Mouse (Mus musculus) midbrain, embryonic 14.5 days (tissue): ENCODE data around the gene Myo1d. TPM values are rescaled to one million over a fixed set of nuclear protein-coding genes. Genes with fewer than 3 reads are reported as not detected.

Source experiments
- ATAC-seq: fragments of 200-750 bp; cut with Nextera tagmentation; 2 replicates; pipeline ENCODE4 v1.8.0; 2017; ENCODE audit warnings: moderate number of reproducible peaks, moderate library complexity; ENCODE audit not compliant: low FRiP score, low TSS enrichment
- DNase-seq: peaks from one replicate; pipeline ENCODE4 v3.0.0-alpha.2; 2015
- H3K27ac ChIP-seq: fragments of 300-500 bp; sonication (generic); replicated peaks from 2 replicates; pipeline ENCODE4 v1.5.1; 2014; ENCODE audit warnings: mild to moderate bottlenecking, low read depth, low read length, moderate library complexity
- H3K27me3 ChIP-seq: fragments of 300-500 bp; sonication (generic); 2 replicates; pipeline ENCODE4 v1.6.1; 2014; ENCODE audit warnings: low read length, control low read depth, mixed read lengths; ENCODE audit not compliant: control insufficient read depth, insufficient read depth
- H3K36me3 ChIP-seq: fragments of 300-500 bp; sonication (generic); 2 replicates; pipeline ENCODE4 v1.6.1; 2014; ENCODE audit warnings: low read length, control low read depth; ENCODE audit not compliant: control insufficient read depth, insufficient read depth
- H3K4me1 ChIP-seq: fragments of 300-500 bp; sonication (generic); 2 replicates; pipeline ENCODE4 v1.6.1; 2014; ENCODE audit warnings: mild to moderate bottlenecking, antibody characterized with exemption, low read length, control low read depth; ENCODE audit not compliant: control insufficient read depth, insufficient read depth
- H3K4me2 ChIP-seq: fragments of 300-500 bp; sonication (generic); 2 replicates; pipeline ENCODE4 v1.6.1; 2014; ENCODE audit warnings: mild to moderate bottlenecking, low read length, moderate library complexity
- H3K4me3 ChIP-seq: fragments of 300-500 bp; sonication (generic); replicated peaks from 2 replicates; pipeline ENCODE4 v1.5.1; 2014; ENCODE audit warnings: low read depth, low read length
- H3K9ac ChIP-seq: fragments of 300-500 bp; sonication (generic); replicated peaks from 2 replicates; pipeline ENCODE4 v1.6.1; 2014; ENCODE audit warnings: mild to moderate bottlenecking, low read length, moderate library complexity
- H3K9me3 ChIP-seq: fragments of 300-500 bp; sonication (generic); 2 replicates; pipeline ENCODE4 v1.6.1; 2016; ENCODE audit warnings: low read length, control low read depth, mixed read lengths; ENCODE audit not compliant: control insufficient read depth
- WGBS: fragments of 180-500 bp; shearing (Covaris S2); extraction: QIAGEN DNeasy Blood & Tissue Kit; methylation state at CpG from one replicate; pipeline ENCODE4 v1.1.7; 2014; 5-methylcytosine and 5-hydroxymethylcytosine counted together
- polyA plus RNA-seq: library from polyadenylated mRNA; unstranded; fragments of >200 nt; fragmentation: Nextera tagmentation; extraction: Ambion mirVana; gene quantifications from 2 replicates; pipeline ENCODE4 v1.2.1, GENCODE M21; 2014

The Myo1d gene
- polyA plus RNA-seq, 1 experiment from 2014 or later = 2.6 TPM

DNA sequence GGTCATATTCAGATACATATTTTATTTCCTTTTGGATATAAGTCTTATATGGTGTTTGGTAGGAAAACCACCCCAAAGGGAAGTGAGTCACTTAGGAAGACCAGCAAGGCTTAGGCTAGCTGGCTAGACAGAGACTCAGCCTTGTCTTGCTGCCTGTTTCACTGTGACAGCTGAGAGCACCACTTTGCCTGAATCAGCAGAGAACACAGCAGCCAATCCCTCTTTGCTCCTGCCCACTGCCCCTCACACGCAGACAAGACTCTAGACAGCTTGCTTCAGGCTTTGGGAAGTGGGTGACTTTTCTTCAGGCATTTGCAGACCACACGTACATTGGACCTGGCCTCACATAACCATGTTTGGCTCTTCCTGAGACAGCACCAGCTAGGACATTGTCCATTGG is 258.7 kb downstream of the Myo1d start:
- Histone ChIP-seq H3K4me2 (no peak overlapping the region), H3K4me3 (no peak overlapping the region), H3K27ac (no peak overlapping the region), H3K9ac (no peak overlapping the region), H3K4me1 (peaks cover 30% of the 10 kb centered on the region), H3K27me3 (no peaks in the 10 kb centered on the region), H3K9me3 (no peaks in the 10 kb centered on the region), H3K36me3 (no peaks in the 10 kb centered on the region)
- no peak for DNase-seq
- ATAC-seq = no peak
- 70% methylated on average over 2 of the region's 2 CpGs for WGBS

- H3K27me3 ChIP-seq = no peaks in the 10 kb centered on the region
- ATAC-seq = peak; percentile 93
- peaks cover 50% of the 10 kb centered on the region for H3K4me1 ChIP-seq
- no peak overlapping the region for H3K4me3 ChIP-seq
- WGBS = 5% methylated on average over 9 of the region's 9 CpGs
- no peak overlapping the region; the same call in 1 of the 2 replicates for H3K9ac ChIP-seq
- H3K4me2 ChIP-seq = peak overlapping the region; percentile 28
- H3K27ac ChIP-seq = peak overlapping the region; percentile 95
- no peaks in the 10 kb centered on the region for H3K9me3 ChIP-seq
- DNase-seq = peak; percentile 93
- no peaks in the 10 kb centered on the region for H3K36me3 ChIP-seq
These were observed 261.1 kb downstream of the Myo1d start for GRCm38 (mm10) chr11:80518421-80519367.

- Histone ChIP-seq H3K27ac (peak overlapping the region; percentile 27; the same call in 1 of the 2 replicates), H3K4me3 (no peak overlapping the region), H3K36me3 (no peaks in the 10 kb centered on the region), H3K27me3 (no peaks in the 10 kb centered on the region), H3K4me2 (no peak overlapping the region), H3K9me3 (no peaks in the 10 kb centered on the region), H3K9ac (no peak overlapping the region), H3K4me1 (peaks cover 58% of the 10 kb centered on the region)
- ATAC-seq (no peak), DNase-seq (no peak)
- WGBS = 81% methylated on average over 8 of the region's 8 CpGs
These were observed 263.9 kb downstream of the Myo1d start for GRCm38 (mm10) chr11:80515895-80516294.

GRCm38 (mm10) chr11:80515346-80515745 is 264.5 kb downstream of the Myo1d start:
- no peaks in the 10 kb centered on the region for H3K36me3 ChIP-seq
- ATAC-seq (no peak), DNase-seq (no peak)
- peaks cover 59% of the 10 kb centered on the region for H3K4me1 ChIP-seq
- no peak overlapping the region for H3K9ac ChIP-seq
- H3K4me2 ChIP-seq = no peak overlapping the region
- H3K27me3 ChIP-seq = no peaks in the 10 kb centered on the region
- no peaks in the 10 kb centered on the region for H3K9me3 ChIP-seq
- H3K27ac ChIP-seq = peak overlapping the region; percentile 27; the same call in 1 of the 2 replicates
- H3K4me3 ChIP-seq = no peak overlapping the region
- 49% methylated on average over 1 of the region's 1 CpGs for WGBS

DNA sequence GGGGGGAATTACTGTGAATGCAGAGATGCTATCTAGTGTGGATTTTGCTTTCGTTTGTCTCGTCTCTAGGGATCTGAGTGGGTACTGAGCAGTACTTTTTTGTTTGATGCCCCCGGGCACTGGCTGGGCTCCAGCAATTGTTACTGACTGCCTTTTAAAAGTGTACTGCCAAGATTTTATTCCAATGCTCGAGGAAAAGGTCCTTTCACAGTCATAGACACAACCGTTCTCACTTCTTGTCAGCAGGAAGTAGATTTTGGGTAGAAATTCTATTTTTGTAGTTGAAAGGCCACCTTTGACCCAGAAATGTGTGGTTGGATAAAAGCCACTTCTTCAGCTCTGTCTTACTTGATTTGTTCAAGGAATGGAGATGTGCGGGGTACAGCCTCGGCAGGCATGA is 266.0 kb downstream of the Myo1d start:
- Histone ChIP-seq H3K27me3 (no peaks in the 10 kb centered on the region), H3K9me3 (no peaks in the 10 kb centered on the region), H3K27ac (no peak overlapping the region), H3K4me2 (no peak overlapping the region), H3K36me3 (no peaks in the 10 kb centered on the region), H3K4me3 (no peak overlapping the region), H3K9ac (no peak overlapping the region), H3K4me1 (peaks cover 56% of the 10 kb centered on the region)
- ATAC-seq (no peak), DNase-seq (peak; percentile 50)
- 50% methylated on average over 7 of the region's 7 CpGs for WGBS

DNA sequence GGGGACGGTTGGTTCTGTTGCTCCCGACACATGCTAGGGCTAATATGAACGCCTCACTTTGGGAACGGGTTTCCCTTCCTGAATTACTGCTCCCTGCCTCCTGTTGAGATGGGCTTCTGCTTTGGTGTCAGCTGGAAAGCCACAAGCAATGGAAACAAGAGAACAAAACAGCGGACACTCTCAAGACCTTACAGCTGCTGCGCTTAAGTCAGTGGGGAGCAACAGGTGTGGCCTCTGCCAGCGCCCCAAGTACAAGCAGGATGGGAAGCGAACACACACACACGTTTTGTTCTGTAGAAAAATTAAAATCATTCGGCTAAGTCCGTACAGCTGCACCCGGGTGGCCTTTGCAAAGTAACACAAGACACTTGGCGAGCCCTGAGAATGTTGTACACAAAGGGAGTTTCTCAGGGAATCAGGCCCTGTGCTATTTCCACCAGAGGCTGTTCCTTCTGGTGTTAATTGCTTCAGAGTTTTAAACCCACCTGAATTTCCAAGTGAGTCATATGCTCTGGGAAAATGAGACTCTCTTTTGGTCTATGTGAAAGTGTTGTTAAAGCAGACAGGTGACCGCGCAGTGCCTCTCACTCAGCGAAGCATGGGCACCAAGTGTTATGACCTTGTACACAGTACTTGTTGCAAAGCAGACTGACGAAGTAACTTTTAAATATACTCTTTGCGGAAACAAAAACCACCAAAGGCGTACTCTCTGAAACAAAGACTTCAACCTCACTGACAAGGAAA is 267.3 kb downstream of the Myo1d start:
- Histone ChIP-seq H3K9me3 (no peaks in the 10 kb centered on the region), H3K4me3 (no peak overlapping the region), H3K4me2 (no peak overlapping the region), H3K4me1 (peaks cover 52% of the 10 kb centered on the region), H3K27ac (no peak overlapping the region), H3K36me3 (no peaks in the 10 kb centered on the region), H3K9ac (no peak overlapping the region), H3K27me3 (no peaks in the 10 kb centered on the region)
- DNase-seq (no peak), ATAC-seq (no peak)
- 58% methylated on average over 19 of the region's 19 CpGs for WGBS

- WGBS = 86% methylated on average over 10 of the region's 10 CpGs
- no peaks in the 10 kb centered on the region for H3K9me3 ChIP-seq
- no peak overlapping the region for H3K27ac ChIP-seq
- H3K4me2 ChIP-seq = no peak overlapping the region
- no peaks in the 10 kb centered on the region for H3K27me3 ChIP-seq
- peaks cover 47% of the 10 kb centered on the region for H3K4me1 ChIP-seq
- no peak overlapping the region for H3K4me3 ChIP-seq
- H3K9ac ChIP-seq = no peak overlapping the region
- ATAC-seq (no peak), DNase-seq (no peak)
- H3K36me3 ChIP-seq = no peaks in the 10 kb centered on the region
These were observed 269.7 kb downstream of the Myo1d start for GRCm38 (mm10) chr11:80510124-80510523.

DNA sequence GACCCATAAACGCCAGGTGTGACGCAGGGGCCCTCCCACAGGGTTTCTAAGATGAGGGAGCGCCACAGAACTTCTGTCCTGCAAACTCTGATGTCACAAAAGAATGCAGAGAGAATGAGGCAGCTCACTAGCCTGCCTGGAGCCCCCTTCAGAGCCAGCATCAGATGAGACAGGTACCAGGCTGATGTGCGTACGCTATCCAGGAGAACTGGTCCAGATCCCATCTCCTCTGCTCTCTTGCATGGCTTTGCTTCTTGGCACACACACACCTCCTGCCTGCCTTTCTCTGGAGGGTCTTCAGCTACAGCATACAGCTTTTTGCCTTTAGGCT is 270.7 kb downstream of the Myo1d start:
- ATAC-seq (no peak), DNase-seq (no peak)
- no peaks in the 10 kb centered on the region for H3K9me3 ChIP-seq
- peaks cover 49% of the 10 kb centered on the region for H3K4me1 ChIP-seq
- WGBS = 70% methylated on average over 5 of the region's 5 CpGs
- H3K27me3 ChIP-seq = no peaks in the 10 kb centered on the region
- H3K4me2 ChIP-seq = no peak overlapping the region
- H3K27ac ChIP-seq = peak overlapping the region; percentile 69
- H3K9ac ChIP-seq = peak overlapping the region; percentile 27; the same call in 1 of the 2 replicates
- H3K36me3 ChIP-seq = no peaks in the 10 kb centered on the region
- H3K4me3 ChIP-seq = no peak overlapping the region
